In the genomic region with DNA sequence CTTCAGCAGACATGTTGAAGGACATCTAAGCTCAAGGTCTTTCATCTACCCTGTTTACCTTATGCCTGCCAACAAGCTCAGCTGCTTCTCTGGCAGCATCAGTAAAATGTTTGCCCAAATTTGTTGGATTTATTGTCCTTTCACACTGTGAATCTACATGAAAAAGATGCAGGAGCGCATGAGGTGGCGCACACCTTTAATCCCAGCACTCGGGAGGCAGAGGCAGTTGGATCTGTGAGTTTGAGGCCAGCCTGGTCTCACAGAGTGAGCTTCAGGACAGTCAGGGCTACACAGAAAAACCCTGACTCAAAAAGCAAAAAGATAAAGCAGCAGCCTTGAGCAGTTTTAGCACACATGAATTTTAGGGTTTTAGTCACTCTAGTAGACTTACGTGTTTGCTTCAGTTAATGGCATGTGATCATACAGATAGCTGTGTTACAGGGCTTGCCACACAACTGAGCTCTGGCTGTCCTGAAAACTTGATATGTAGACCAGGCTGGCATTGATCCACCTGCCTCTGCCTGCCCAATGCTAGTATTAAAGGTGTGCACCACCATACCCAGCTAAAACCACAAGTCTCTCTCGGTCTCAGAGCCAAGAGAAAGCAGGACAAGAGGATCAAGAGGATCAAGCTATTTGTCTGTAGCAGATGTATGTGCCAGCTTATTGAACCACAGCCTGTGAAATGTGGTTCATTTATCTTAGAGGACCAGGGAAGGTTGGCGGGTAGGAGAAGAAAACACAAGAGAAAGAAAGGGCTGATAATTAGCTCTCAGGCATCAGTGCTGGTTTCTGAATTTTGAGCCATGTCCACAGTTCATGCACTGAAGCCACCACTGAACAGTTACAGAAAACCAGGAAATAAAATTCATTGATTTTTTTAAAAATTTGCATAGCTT, we compare ENCODE assay signal across 39 mouse cellular contexts. TPM values are rescaled to one million over a fixed set of nuclear protein-coding genes. Genes with fewer than 3 reads are reported as not detected.
DNase-seq lines count a peak whose midpoint lies in the region; ATAC-seq and TF ChIP-seq lines count a peak whose summit lies in the region.
"Had no signal": no experiment of that assay in that cellular context is flagged by ENCODE, and none has a peak within 500 bp of the region (broad histone marks: within the 10 kb centered on the region; RNA-seq: fewer than 3 reads in every experiment).

No protein-coding gene starts in this region.

- peaks cover 17% of the 10 kb centered on the region for H3K36me3 ChIP-seq in liver, embryonic 11.5 days (ENCODE audit: control insufficient read depth, insufficient read depth, low read length)
- H3K36me3 ChIP-seq in liver, embryonic 13.5 days: peaks cover 56% of the 10 kb centered on the region

- WGBS in liver, embryonic 11.5 days: 85% methylated on average over 6 of the region's 6 CpGs
- WGBS in bone marrow, adult 2 months: 70% methylated on average over 6 of the region's 6 CpGs
- WGBS in liver, embryonic 13.5 days (ENCODE audit: insufficient replicate concordance): 58% methylated on average over 6 of the region's 6 CpGs

- no peaks in the 10 kb centered on the region for H3K27me3 ChIP-seq in liver, embryonic 11.5 days (replicated peaks; ENCODE audit: control insufficient read depth, insufficient read depth, low read length)
- no peaks in the 10 kb centered on the region for H3K27me3 ChIP-seq in liver, embryonic 13.5 days
- H3K27me3 ChIP-seq: heart, embryonic 13.5 days; hindbrain, embryonic 15.5 days; lung, embryonic 15.5 days; midbrain, embryonic 12.5 days; neural tube, embryonic 12.5 days had no signal

- DNase-seq in liver, embryonic 11.5 days (ENCODE audit: low spot score): no peak
- no peak for DNase-seq in liver
- peak; percentile 40 for DNase-seq in liver, embryonic 13.5 days
- DNase-seq in left cerebral cortex, adult 18-20 months (ENCODE audit: low spot score in 2 of 2): no peak
- DNase-seq in left cerebral cortex, adult 11 months (ENCODE audit: low spot score): no peak
- DNase-seq in cerebellum, postnatal 4 days (ENCODE audit: low spot score in 2 of 2): no peak
- DNase-seq: adrenal gland, postnatal 25 days; cerebellum, adult 11 months; cerebellum, adult 9-10 months; gastrocnemius, adult 2 months; gastrocnemius, postnatal 36 days; heart, adult 2 months; heart, postnatal 10 days; kidney, postnatal 14 days; left cerebral cortex, postnatal 4 days; right cerebral cortex, postnatal 4 days; thymus, postnatal 4 days had no signal

- no peak overlapping the region for H3K9ac ChIP-seq in liver, embryonic 11.5 days (ENCODE audit: low read depth, low read length)
- H3K9ac ChIP-seq in liver, embryonic 13.5 days: no peak overlapping the region
- H3K9ac ChIP-seq: heart, embryonic 13.5 days; hindbrain, embryonic 15.5 days; lung, embryonic 15.5 days; midbrain, embryonic 12.5 days; neural tube, embryonic 12.5 days had no signal

- no peak overlapping the region for H3K4me2 ChIP-seq in liver, embryonic 11.5 days
- no peak overlapping the region for H3K4me2 ChIP-seq in liver, embryonic 13.5 days
- H3K4me2 ChIP-seq: heart, embryonic 13.5 days; hindbrain, embryonic 15.5 days; lung, embryonic 15.5 days; midbrain, embryonic 12.5 days; neural tube, embryonic 12.5 days had no signal

- no peak for ATAC-seq in liver, embryonic 11.5 days (replicated peaks; ENCODE audit: low FRiP score)
- no peak for ATAC-seq in liver, embryonic 13.5 days (ENCODE audit: low read depth)
- ATAC-seq in megakaryocyte progenitor cell, adult 5-6 weeks (replicated peaks; ENCODE audit: poor library complexity): peak; percentile 62
- ATAC-seq: CD4-positive, CD25-positive, alpha-beta regulatory T cell, adult 4 months; forebrain, embryonic 16.5 days; inflammation-experienced regulatory T-cells, adult 6 months had no signal

- TF ChIP-seq CTCF in bone marrow, adult 2 months (IDR thresholded peaks at IDR 0.05; ENCODE audit: control insufficient read depth, insufficient read depth, low read length): no peak

- H3K4me1 ChIP-seq in liver, embryonic 11.5 days (replicated peaks; ENCODE audit: control insufficient read depth, insufficient read depth, low read length): peaks cover 10% of the 10 kb centered on the region
- peaks cover 3% of the 10 kb centered on the region; the same call in 1 of the 2 replicates for H3K4me1 ChIP-seq in bone marrow, adult 2 months (ENCODE audit: control insufficient read depth, insufficient read depth, low read length)
- peaks cover 34% of the 10 kb centered on the region for H3K4me1 ChIP-seq in liver, embryonic 13.5 days (replicated peaks)

- H3K4me3 ChIP-seq in liver, embryonic 11.5 days (ENCODE audit: low read depth, low read length): no peak overlapping the region
- H3K4me3 ChIP-seq in bone marrow, adult 2 months (replicated peaks; ENCODE audit: control insufficient read depth, low read depth, low read length): no peak overlapping the region
- H3K4me3 ChIP-seq in liver, embryonic 13.5 days (replicated peaks): no peak overlapping the region
- H3K4me3 ChIP-seq: erythroblast, embryonic 14.5 days; gastrocnemius, adult 2 months; heart, adult 2 months; heart, embryonic 13.5 days; hindbrain, embryonic 15.5 days; lung, embryonic 15.5 days; midbrain, embryonic 12.5 days; myocyte; neural tube, embryonic 12.5 days had no signal

- H3K9me3 ChIP-seq in liver, embryonic 11.5 days (ENCODE audit: control insufficient read depth, low read length): no peaks in the 10 kb centered on the region
- no peaks in the 10 kb centered on the region for H3K9me3 ChIP-seq in liver, embryonic 13.5 days (replicated peaks)
- H3K9me3 ChIP-seq: heart, embryonic 13.5 days; hindbrain, embryonic 15.5 days; lung, embryonic 15.5 days; midbrain, embryonic 12.5 days; neural tube, embryonic 12.5 days had no signal

- no peak for TF ChIP-seq POLR2A in bone marrow, adult 2 months (IDR thresholded peaks at IDR 0.05; ENCODE audit: borderline replicate concordance, control insufficient read depth, low read depth, low read length)

- peak overlapping the region; percentile 40 for H3K27ac ChIP-seq in liver, embryonic 11.5 days (ENCODE audit: low read depth, low read length)
- H3K27ac ChIP-seq in bone marrow, adult 2 months (ENCODE audit: control insufficient read depth, insufficient read depth, low read depth, low read length, poor library complexity): peak overlapping the region; percentile 8; the same call in 1 of the 2 replicates
- peak overlapping the region; percentile 78 for H3K27ac ChIP-seq in liver, embryonic 13.5 days
- H3K27ac ChIP-seq: gastrocnemius, adult 2 months; heart, adult 2 months; heart, embryonic 13.5 days; hindbrain, embryonic 15.5 days; lung, embryonic 15.5 days; midbrain, embryonic 12.5 days; neural tube, embryonic 12.5 days had no signal

RNA-seq across cellular contexts. Expression of a gene that starts 3.3 kb away (rescaled TPM):
- 35.3 and 37.6 TPM in 2 replicates for polyA plus RNA-seq in liver, embryonic 11.5 days (2014; fragmentation: Nextera tagmentation; extraction: Ambion mirVana)
- 10.0 and 10.9 TPM in 2 replicates for polyA plus RNA-seq in bone marrow, adult 2 months (2011; ENCODE audit: insufficient read depth, insufficient read length, low replicate concordance, missing spikeins)
- polyA plus RNA-seq in liver, embryonic 13.5 days (2015; fragmentation: Nextera tagmentation; extraction: Ambion mirVana): 19.8 and 23.9 TPM in 2 replicates
- 20.0 and 25.6 TPM in 2 replicates for total RNA-seq in megakaryocyte progenitor cell, adult 5-6 weeks (2015)
- 15.4 and 15.5 TPM in 2 replicates for total RNA-seq in megakaryocyte progenitor cell, adult 5-6 weeks (2017)
- 10 to 100 TPM; 27.5 to 28.1 TPM for total RNA-seq in left cerebral cortex, adult 18-20 months (2021)

RNA-seq across cellular contexts. Expression of a gene that starts 35.8 kb away (rescaled TPM):
- 44.5 and 46.0 TPM in 2 replicates for polyA plus RNA-seq in liver, embryonic 11.5 days (2014; fragmentation: Nextera tagmentation; extraction: Ambion mirVana)
- 24.1 and 38.0 TPM in 2 replicates for polyA plus RNA-seq in bone marrow, adult 2 months (2011; ENCODE audit: insufficient read depth, insufficient read length, low replicate concordance, missing spikeins)
- polyA plus RNA-seq in liver, embryonic 13.5 days (2015; fragmentation: Nextera tagmentation; extraction: Ambion mirVana): 34.7 and 37.4 TPM in 2 replicates
- total RNA-seq in megakaryocyte progenitor cell, adult 5-6 weeks (2015): 12.3 and 14.2 TPM in 2 replicates
- 11.7 and 21.7 TPM in 2 replicates for total RNA-seq in megakaryocyte progenitor cell, adult 5-6 weeks (2017)
- total RNA-seq in left cerebral cortex, adult 18-20 months (2021): 10 to 100 TPM; 37.0 to 37.3 TPM

RNA-seq across cellular contexts. Expression of a gene that starts 58.3 kb away (rescaled TPM):
- not detected in 2 replicates for polyA plus RNA-seq in liver, embryonic 11.5 days (2014; fragmentation: Nextera tagmentation; extraction: Ambion mirVana)
- not detected in 2 replicates for polyA plus RNA-seq in bone marrow, adult 2 months (2011; ENCODE audit: insufficient read depth, insufficient read length, low replicate concordance, missing spikeins)
- not detected in 2 replicates for polyA plus RNA-seq in liver, embryonic 13.5 days (2015; fragmentation: Nextera tagmentation; extraction: Ambion mirVana)
- 0.10 TPM in 1 of 2 replicates, not detected in the other for total RNA-seq in megakaryocyte progenitor cell, adult 5-6 weeks (2015)
- not detected in 2 replicates for total RNA-seq in megakaryocyte progenitor cell, adult 5-6 weeks (2017)
- not detected for total RNA-seq in left cerebral cortex, adult 18-20 months (2021)
- total RNA-seq: adrenal gland, postnatal 25 days; gastrocnemius, adult 2 months; gastrocnemius, postnatal 36 days; heart, adult 2 months; heart, postnatal 10 days; layer of hippocampus, postnatal 10 days; left cerebral cortex, adult 8-10 months; left cerebral cortex, postnatal 4 days; megakaryocyte, adult 5-6 weeks; midbrain, postnatal 0 days had no signal
- polyA plus RNA-seq: CD4-positive, CD25-positive, alpha-beta regulatory T cell, adult 4 months; cortical plate, adult 2 months; embryonic facial prominence, embryonic 14.5 days; erythroblast, embryonic 14.5 days; forebrain, embryonic 11.5 days; forebrain, embryonic 16.5 days; heart, adult 2 months; heart, embryonic 13.5 days; hindbrain, embryonic 15.5 days; inflammation-experienced regulatory T-cells, adult 6 months; kidney, embryonic 14.5 days; lung, embryonic 15.5 days; midbrain, embryonic 12.5 days; midbrain, postnatal 0 days; myocyte; neural tube, embryonic 12.5 days; stomach, embryonic 14.5 days; thymus, postnatal 0 days had no signal

Comparison
In these comparisons a context has a peak if more than half of its experiments do, and no peak if none do; other contexts are left out.
1. H3K27ac ChIP-seq: peak in every context shown above with its lines; median percentile 78 in liver, embryonic 13.5 days; 40 in liver, embryonic 11.5 days; 8 in bone marrow, adult 2 months.